Mouse (Mus musculus): Measurements from ENCODE around the gene Disc1. TPM values are rescaled to one million over a fixed set of nuclear protein-coding genes. Genes with fewer than 3 reads are reported as not detected.

The Disc1 gene
- total RNA-seq, 2 experiments from 2014 or later = 1.4 to 1.7 TPM

GRCm38 (mm10) chr8:125221062-125221461 lies 167.1 kb downstream of the Disc1 start:
- DNase-seq = no peak

DNA sequence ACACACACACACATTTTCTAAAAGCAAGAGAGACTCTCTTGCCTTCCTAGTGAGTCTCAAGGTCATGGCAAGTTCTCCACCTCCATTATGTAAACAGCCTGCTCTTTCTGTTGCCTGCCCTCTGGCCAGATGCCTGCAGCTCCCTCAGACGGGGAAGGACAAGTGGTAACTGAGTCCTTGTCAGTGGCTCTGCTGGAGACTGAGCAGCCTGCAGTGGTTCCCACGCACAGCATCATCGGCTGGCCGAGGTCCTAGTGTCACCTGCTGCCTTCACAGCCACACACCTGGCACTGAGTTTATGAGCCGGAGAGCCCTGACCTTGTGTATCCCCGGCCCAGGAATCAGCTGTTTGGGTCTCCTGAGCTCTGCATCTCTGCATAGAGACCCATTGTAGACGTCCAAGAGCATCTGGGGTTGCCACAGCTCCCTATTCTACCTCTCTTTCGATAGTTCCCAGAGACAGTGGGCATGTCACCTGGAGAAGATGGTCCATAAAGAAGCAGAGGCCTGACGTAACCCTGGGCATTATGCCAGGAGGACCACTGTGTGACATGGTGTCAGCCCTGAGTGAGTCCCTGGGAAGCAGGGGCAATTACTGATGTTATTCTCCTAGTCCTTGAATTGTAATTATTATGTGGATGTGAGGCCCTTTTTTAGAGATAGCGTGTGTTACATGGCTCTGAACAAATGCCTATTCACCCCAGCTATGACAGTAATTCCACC lies 169.2 kb downstream of the Disc1 start:
- DNase-seq = peak; percentile 52 to 59

- peak in 1 of 2 experiments; percentile 68 for DNase-seq
Measured at GRCm38 (mm10) chr8:125224271-125224699, 170.3 kb downstream of the Disc1 start.

DNA sequence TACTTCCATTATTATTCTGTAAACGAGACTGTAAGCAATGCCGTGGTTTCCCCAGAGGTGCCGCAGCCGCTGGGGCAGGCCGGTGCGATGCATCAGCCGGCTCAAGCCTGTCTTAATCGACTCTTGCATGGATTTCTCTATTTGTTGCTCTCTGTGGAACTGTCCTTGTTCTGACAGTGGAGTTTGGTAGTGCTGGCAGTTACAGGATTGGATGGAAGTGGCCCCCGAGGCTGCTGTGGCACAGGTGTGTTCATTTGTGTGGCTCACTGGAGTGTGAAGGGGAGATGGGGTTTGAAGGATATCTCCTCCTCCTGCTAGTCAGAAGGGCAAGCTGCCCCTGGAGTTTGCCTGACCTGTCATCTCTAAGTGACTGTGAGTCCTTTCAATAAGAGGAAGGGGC lies 171.3 kb downstream of the Disc1 start:
- no peak for DNase-seq

GRCm38 (mm10) chr8:125226989-125227624 lies 173.1 kb downstream of the Disc1 start:
- DNase-seq = peak; percentile 71 to 85

DNA sequence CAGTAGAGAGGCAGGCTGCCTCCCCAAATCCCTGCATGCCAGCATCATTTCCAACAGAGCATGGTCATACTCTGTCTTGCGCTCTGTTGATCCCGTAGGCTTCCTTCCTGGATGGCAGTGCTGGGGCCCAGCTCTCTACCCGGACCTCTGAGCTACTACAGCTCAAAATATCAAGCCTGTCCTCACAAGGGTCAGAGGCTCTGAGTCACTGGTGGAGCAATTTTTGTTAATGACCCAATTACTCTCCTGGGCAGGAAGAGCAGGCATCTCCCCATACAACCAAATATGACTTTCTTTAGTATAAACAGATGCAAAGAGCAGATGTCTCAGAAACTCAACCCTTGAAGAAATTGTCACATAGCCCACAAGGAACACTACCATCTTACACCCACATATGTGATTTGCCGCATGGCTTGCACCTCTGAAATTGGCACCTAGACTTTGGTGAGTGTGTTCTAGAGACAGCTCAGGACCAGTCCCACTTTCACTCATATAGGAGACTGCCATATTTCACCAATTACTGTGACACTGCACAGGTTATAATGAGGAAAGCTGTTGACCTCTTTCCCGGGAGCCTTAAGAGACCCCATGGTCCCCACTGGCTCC lies 176.6 kb downstream of the Disc1 start:
- DNase-seq = no peak

DNA sequence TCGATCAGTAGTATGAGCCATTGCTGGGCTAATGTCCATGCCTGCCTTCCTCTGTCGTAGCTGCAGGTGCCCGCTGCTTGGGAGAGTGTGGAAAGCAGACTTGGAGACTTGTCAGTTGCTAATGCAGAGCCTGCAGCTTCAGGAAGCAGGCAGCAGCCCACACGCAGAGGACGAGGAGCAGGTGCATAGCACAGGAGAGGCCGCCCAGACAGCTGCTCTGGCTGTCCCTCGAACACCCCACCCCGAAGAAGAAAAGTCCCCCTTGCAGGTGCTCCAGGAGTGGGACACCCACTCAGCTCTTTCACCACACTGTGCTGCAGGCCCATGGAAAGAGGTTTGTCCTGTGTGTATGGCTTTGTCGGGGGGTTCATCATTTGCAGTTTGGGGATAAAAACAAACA lies 178.7 kb downstream of the Disc1 start:
- DNase-seq = no peak

DNA sequence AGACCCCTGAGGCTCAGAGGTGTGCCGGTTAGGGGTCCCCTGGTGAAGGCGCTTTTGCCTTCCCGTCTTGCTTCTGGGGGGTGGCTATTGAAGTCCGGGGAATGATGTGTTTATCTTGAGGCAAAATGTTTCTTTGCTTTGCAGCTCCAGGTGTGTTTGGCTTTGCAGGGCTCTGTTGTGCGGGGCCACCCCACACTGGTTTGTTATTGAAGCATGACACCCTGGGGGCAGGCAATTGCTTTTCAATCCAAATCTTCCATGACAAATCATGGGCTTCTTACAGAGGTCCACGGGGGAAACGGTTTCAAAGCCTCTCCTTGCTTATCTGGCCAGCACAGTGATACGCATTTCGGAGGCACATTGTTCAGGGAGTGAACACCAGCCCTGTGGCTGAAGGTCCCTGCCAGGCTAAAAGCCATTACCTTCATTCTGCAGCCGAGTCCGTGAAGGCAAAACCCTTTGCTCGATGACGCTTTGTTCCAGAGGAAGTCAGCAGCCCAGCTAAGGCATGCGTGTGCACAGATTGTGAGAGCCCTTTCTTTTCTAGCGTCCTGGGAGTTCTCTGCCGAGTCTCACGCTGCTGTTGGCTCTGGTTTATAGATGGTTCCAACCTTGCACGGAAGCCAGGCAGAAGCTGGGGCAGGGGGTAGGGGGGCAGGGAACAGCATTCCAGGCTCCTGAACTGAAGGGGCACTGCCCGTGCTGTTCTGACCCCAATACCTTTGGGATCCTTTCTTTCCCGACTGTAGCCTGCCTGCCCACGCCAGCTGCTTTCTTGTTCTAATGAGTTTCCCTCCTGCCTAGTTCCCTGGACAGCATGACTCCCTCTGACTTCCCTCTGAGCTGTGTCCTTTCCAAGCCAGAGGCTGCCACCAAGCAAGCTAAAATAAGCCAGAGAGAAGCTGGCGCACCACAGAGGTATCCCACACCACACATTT lies 182.2 kb downstream of the Disc1 start:
- peak; percentile 56 to 69 for DNase-seq

DNA sequence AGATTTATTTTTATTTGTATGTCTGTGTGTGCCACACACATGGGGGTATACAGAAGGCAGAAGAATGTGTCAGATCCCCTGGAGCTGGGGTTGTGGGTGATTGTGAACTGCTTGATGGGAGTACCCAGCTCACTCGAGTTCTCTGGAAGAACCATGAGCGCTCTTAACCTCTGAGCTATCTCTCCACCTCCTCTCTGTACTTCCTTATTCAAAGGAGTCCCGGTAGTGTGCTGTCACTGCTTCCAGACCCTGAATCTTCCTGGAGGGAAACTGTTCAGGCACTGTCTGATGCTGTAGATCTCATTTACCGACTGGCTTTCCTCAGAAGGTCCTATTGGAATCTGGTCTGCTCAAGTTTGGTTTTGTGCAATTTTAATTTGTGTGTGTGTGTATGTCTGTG lies 186.8 kb downstream of the Disc1 start:
- no peak for DNase-seq

- peak in 1 of 2 experiments; percentile 62 for DNase-seq
Measured at GRCm38 (mm10) chr8:125242382-125242781, 188.4 kb downstream of the Disc1 start.

DNA sequence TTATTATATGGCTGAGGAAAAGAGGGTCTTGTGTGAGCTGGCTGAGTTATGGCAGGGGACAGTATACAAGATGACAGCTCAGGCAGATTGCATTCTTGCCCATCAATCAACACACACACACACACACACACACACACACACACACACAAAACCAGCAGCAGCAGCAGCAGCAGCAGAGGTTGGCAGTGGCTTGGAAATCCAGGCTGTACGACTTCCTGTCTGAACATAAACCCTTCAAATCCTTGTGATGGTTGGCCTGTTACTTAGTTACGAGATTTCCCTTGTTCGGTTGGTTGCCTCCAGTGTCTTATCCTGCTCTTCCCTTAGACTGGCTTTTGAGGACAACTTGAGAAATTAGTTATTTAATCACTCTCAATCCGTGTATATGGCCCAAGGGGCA lies 188.9 kb downstream of the Disc1 start:
- DNase-seq = no peak

DNA sequence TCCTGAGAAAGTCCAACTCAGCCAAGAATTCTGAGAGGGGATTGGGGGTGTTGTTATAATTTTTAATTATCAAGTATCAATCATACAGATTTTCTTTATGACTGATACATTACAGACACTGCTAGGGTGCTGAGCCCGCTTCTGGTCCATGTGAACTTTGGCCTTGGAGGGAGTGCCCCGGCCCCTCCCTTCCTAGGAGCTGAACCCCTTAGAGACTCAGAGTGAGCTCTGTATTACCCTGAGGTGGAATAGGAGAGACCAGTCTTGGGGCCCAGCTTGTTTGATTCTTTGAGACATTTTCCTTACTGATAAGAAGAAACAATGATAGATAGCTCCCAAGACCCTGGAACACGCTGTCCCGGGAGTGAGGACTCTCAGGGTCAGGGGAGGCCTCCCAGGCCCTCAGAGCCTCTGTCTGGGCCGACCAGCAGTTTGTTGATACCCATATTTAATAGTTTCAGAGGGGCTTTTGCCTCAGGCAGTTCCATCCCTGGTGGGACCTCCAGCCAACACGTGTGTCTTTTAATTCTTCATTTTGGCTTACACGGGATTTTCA lies 192.8 kb downstream of the Disc1 start:
- DNase-seq = no peak

- no peak for DNase-seq
Measured at GRCm38 (mm10) chr8:125247349-125247748, 193.4 kb downstream of the Disc1 start.

DNA sequence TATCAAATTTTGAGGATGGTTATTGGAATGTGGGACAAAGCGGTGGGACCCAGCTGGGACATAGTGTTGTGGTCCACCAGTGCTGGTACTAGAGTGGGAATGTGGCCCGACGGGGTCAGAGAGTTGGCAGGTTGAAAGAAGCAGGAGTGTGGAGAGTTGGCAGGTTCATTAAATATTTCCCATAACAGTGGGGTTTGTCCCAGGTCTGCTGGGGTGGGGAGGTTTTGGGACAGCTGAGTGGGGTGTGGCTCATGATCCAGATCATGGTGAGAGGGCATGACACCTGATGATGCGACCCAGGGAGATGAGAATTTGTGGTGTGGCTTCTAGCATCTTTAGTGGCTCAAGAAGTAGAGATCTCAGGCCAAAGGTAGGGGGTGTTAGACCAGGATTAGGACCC lies 199.0 kb downstream of the Disc1 start:
- DNase-seq = no peak

- DNase-seq = no peak
Measured at GRCm38 (mm10) chr8:125253505-125254180, 199.6 kb downstream of the Disc1 start.

DNA sequence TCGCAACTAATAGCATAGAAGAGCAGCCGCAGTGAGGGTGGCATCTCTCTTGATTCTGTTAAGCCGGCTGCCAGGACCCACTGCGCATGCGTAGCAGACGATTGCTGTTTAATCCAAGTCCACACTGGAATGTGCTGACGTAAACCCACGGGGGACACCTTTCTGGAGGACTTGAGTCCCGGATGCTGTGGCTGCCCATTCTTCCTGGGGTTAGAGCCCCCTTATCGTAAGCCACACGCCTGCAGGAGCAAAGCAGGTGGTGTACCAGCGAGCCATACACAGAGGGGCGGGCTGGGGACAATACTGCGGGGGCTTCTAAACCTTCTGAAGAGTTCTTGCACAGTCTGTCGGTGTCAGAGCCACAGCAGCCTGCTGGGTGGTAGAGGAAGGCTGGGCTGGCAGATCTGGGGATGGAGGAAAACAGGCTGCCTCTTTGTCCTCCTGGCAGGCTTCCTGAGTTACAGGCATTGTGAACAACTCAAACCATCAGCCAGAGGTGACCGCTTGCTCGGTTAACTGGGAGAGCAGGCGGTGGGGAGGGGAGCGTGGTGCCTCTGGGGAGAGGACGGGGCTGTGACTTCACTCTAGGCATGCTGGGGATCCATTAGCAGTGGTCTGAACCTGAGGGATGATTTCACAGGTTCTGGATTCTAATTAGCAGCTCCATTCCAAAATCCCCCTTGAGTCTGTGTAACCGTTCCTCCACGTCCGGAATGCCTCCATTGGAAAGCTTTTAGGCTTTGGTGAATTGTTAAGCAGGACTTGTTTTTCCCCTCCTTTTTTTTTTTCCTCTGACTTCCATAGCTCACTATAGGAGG lies 200.4 kb downstream of the Disc1 start:
- DNase-seq = peak; percentile 88 to 90

GRCm38 (mm10) chr8:125255006-125255685 lies 201.2 kb downstream of the Disc1 start:
- peak; percentile 29 to 37 for DNase-seq

GRCm38 (mm10) chr8:125257660-125258059 lies 203.7 kb downstream of the Disc1 start:
- DNase-seq = peak; percentile 39 to 48

GRCm38 (mm10) chr8:125258806-125259500 lies 205.0 kb downstream of the Disc1 start:
- peak in 1 of 2 experiments; percentile 35 for DNase-seq

All from heart, adult 18-20 months (tissue).